Mouse (Mus musculus): ENCODE results near the gene Cyp2d22. TPM values are rescaled to one million over a fixed set of nuclear protein-coding genes. Genes with fewer than 3 reads are reported as not detected.
A peak's percentile ranks its signal among the peaks of the same experiment; 100 is the strongest.
"Not testable (repeated sequence)": the region's sequence is repeated elsewhere in the genome, so short reads cannot be mapped to it uniquely, and the experiment has no call there.

The Cyp2d22 gene
- polyA plus RNA-seq, 1 experiment from 2014 or later = 14.9 TPM

DNA sequence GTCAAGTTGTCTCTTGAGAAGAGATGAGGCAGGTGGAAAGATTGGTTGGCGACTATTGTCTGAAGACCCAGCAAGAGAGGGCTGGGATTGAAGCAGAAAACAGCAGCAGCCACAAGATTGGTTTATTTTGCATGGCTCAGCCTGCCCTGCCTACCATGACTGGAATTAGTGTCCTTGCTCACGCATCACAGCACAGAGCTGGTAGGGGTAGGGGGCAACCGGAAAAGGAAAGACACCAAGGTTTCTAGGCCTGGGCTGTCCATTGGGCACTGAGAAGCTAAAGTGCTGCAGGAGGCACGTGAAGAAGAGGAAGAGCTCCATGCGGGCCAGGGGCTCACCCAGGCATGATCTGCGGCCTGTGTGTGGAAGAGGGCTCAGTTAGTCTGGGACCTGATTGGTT, 22.7 kb upstream of the Cyp2d22 start:
- 85% methylated on average over 6 of the region's 6 CpGs for WGBS
- Histone ChIP-seq H3K4me1 (ENCODE audit: control insufficient read depth, insufficient read depth, low read length) (no peaks in the 10 kb centered on the region), H3K27me3 (replicated peaks; ENCODE audit: control insufficient read depth, insufficient read depth, low read length) (no peaks in the 10 kb centered on the region), H3K4me2 (ENCODE audit: low read depth, low read length) (no peak overlapping the region), H3K9me3 (ENCODE audit: control insufficient read depth, low read length) (no peaks in the 10 kb centered on the region), H3K4me3 (ENCODE audit: low read length) (no peak overlapping the region), H3K9ac (ENCODE audit: low read depth, low read length) (no peak overlapping the region), H3K36me3 (ENCODE audit: control insufficient read depth, insufficient read depth, low read length) (no peaks in the 10 kb centered on the region), H3K27ac (ENCODE audit: low read length) (no peak overlapping the region)
- no peak for ATAC-seq

DNA sequence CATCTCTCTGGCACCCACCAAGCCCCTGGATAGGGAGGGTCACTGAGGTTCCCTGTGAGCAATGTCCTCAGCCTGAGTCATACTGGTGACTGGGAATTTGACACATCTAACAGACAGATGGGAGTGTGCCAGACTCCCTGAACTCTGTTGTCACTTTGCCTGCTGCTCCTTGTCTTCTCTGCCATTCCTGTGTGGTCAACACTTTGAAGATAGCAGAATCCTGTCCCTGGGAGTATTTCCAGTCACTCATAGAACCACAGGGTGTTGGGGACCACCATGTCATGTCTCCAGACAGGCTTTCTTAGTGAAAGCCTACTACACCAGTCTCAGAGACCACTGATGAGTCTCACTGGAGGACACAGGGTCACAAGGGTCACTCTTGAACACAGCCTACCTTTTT, 22.0 kb upstream of the Cyp2d22 start:
- no peaks in the 10 kb centered on the region for H3K4me1 ChIP-seq (ENCODE audit: control insufficient read depth, insufficient read depth, low read length)
- ATAC-seq = no peak
- no peak overlapping the region for H3K9ac ChIP-seq (ENCODE audit: low read depth, low read length)

DNA sequence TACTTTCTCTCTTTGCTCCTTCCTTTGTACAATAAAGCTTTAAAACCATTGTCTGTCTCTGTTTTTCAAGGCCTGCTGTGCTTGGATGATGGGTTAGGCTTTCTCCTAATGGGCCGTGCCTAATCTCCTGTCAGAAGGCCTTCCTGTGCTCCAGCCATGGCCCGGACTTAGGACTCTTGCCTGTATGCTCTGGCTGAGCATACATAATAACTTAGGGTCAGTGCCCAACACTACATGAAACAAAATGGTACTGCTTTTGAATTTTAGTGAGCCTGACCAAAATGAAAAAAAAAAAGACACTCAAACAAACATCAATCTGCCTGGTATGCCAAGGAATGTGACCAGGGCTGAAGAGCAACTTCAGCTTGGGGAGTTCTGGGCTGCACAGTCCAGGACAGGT, 21.5 kb upstream of the Cyp2d22 start:
- Histone ChIP-seq H3K4me1 (ENCODE audit: control insufficient read depth, insufficient read depth, low read length) (no peaks in the 10 kb centered on the region), H3K9ac (ENCODE audit: low read depth, low read length) (no peak overlapping the region), H3K27me3 (replicated peaks; ENCODE audit: control insufficient read depth, insufficient read depth, low read length) (no peaks in the 10 kb centered on the region), H3K4me3 (ENCODE audit: low read length) (no peak overlapping the region), H3K4me2 (ENCODE audit: low read depth, low read length) (no peak overlapping the region), H3K9me3 (ENCODE audit: control insufficient read depth, low read length) (no peaks in the 10 kb centered on the region), H3K36me3 (ENCODE audit: control insufficient read depth, insufficient read depth, low read length) (no peaks in the 10 kb centered on the region), H3K27ac (ENCODE audit: low read length) (no peak overlapping the region)
- 67% methylated on average over 2 of the region's 2 CpGs for WGBS
- ATAC-seq = no peak

More for the DNA sequence above, 22.0 kb upstream of the Cyp2d22 start:
- H3K27ac ChIP-seq (ENCODE audit: low read length) = no peak overlapping the region
- H3K4me2 ChIP-seq (ENCODE audit: low read depth, low read length) = no peak overlapping the region
- no peaks in the 10 kb centered on the region for H3K36me3 ChIP-seq (ENCODE audit: control insufficient read depth, insufficient read depth, low read length)
- H3K9me3 ChIP-seq (ENCODE audit: control insufficient read depth, low read length) = no peaks in the 10 kb centered on the region
- no peak overlapping the region for H3K4me3 ChIP-seq (ENCODE audit: low read length)
- H3K27me3 ChIP-seq (replicated peaks; ENCODE audit: control insufficient read depth, insufficient read depth, low read length) = no peaks in the 10 kb centered on the region

DNA sequence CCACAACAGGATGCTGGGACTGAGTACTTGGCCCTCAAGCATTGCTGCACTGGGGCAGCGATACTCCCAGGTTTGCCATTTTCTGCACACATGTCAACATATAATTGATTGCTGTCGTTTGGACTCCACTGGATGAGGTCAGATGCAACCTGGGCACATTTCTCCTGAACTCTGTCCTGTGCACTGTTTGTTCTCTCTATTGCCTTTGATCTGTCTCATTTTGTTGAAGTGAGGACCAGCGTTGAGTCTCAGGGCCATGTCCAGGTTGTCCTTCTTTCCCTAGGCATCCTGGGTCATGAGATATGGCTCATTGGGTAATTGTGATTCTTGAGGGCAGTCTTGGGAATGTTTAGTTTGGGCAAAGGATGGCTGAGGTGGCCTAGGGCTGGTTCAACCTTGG, 15.9 kb upstream of the Cyp2d22 start:
- not testable (repeated sequence) for H3K27me3 ChIP-seq (replicated peaks; ENCODE audit: control insufficient read depth, insufficient read depth, low read length); H3K4me1 ChIP-seq (ENCODE audit: control insufficient read depth, insufficient read depth, low read length); H3K9ac ChIP-seq (ENCODE audit: low read depth, low read length); H3K27ac ChIP-seq (ENCODE audit: low read length); H3K4me2 ChIP-seq (ENCODE audit: low read depth, low read length); H3K4me3 ChIP-seq (ENCODE audit: low read length); H3K36me3 ChIP-seq (ENCODE audit: control insufficient read depth, insufficient read depth, low read length); ATAC-seq; H3K9me3 ChIP-seq (ENCODE audit: control insufficient read depth, low read length)
- WGBS = 68% methylated on average over 3 of the region's 3 CpGs

DNA sequence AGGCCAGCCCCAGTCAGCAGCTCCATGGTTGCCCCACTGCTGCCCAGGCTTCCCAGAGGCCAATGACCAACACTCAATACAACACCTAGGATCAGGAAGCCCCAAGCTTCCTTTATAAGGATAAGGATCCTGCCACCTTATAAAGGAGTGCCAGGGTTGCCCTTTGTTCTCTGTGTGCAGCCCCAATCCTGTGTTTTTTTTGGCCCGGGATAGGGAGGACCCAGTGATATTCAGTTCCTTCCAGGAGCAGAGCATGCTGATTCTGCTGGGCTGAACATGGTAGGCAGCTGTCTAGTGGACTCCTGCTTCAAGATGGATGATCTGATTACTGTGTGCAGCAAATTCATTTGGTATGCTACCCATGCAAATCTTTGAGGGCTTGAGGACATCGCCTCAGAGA, 13.9 kb upstream of the Cyp2d22 start, which contains the start of gene Cyp2d11:
TSS of gene Cyp2d11 (minus strand) at position 101 of the 400 bp plus-strand sequence.
- H3K9me3 ChIP-seq (ENCODE audit: control insufficient read depth, low read length); H3K36me3 ChIP-seq (ENCODE audit: control insufficient read depth, insufficient read depth, low read length); ATAC-seq; H3K4me1 ChIP-seq (ENCODE audit: control insufficient read depth, insufficient read depth, low read length); H3K4me2 ChIP-seq (ENCODE audit: low read depth, low read length); H3K27me3 ChIP-seq (replicated peaks; ENCODE audit: control insufficient read depth, insufficient read depth, low read length); H3K4me3 ChIP-seq (ENCODE audit: low read length); H3K9ac ChIP-seq (ENCODE audit: low read depth, low read length); H3K27ac ChIP-seq (ENCODE audit: low read length): not testable (repeated sequence)
- WGBS = 84% methylated on average over 2 of the region's 2 CpGs

DNA sequence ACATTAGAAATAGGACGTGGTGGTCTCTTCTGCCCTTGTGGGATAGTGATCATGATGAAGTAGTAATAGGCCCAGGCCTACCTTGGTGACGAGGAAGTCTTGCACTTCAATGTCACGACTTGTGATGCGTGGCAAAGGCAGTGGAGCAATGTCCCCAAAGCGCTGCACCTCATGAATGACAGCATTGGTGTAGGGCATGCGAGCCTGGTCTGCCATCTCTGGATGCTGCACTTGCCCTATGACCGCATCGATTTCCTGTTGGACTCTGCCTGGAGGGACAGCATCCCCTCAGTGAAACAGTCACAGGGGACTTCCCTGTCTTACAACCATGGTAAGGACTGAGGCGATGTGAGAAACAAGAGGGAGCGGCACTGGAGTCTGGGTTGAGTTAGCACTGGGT, 9.9 kb upstream of the Cyp2d22 start:
- H3K27ac ChIP-seq (ENCODE audit: low read length); H3K4me3 ChIP-seq (ENCODE audit: low read length); H3K9me3 ChIP-seq (ENCODE audit: control insufficient read depth, low read length); ATAC-seq; H3K36me3 ChIP-seq (ENCODE audit: control insufficient read depth, insufficient read depth, low read length); H3K4me2 ChIP-seq (ENCODE audit: low read depth, low read length); H3K9ac ChIP-seq (ENCODE audit: low read depth, low read length); H3K4me1 ChIP-seq (ENCODE audit: control insufficient read depth, insufficient read depth, low read length); H3K27me3 ChIP-seq (replicated peaks; ENCODE audit: control insufficient read depth, insufficient read depth, low read length): not testable (repeated sequence)
- WGBS = 91% methylated on average over 10 of the region's 10 CpGs

DNA sequence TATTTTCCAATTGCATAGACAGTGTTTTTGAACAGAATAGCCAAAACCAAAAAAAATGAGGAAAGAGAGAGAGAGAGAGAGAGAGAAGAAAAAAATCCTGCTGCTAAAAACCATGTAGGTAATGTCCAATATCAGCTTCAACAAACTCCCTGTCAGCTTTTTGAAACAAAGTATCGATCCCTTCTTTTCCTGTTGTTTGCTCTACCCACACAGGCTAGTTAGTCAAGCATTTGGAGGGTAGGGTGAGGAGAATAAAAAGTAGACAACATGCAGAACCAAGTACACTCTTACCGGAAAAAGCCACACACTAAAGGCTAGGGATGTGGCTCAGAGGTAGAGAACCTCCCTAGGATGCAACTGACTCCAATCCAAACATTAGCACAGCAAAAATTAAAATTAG, 5.7 kb upstream of the Cyp2d22 start:
- no peak for ATAC-seq
- 86% methylated on average over 2 of the region's 2 CpGs for WGBS

DNA sequence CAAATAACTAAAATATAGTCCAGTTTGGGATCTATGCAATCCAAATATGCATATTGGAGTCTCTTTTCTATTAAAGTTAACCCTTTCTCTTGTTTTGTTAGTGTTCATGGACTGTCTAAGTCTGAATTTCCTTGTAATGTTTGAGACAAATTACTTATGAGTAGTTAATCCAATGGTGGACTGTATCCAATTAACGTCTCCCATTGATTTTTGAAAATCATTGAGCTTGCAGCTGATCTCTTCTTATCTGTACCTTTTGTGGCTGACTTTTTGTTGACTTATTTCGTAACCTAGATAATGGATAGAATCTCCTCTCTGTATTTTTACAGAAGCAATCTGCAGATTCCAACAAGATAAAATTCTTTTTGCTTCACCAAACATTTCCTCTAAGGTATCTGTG, 2.4 kb upstream of the Cyp2d22 start:
- H3K27me3 ChIP-seq (replicated peaks; ENCODE audit: control insufficient read depth, insufficient read depth, low read length) = no peaks in the 10 kb centered on the region; the same call in 1 of the 2 replicates
- H3K36me3 ChIP-seq (ENCODE audit: control insufficient read depth, insufficient read depth, low read length) = no peaks in the 10 kb centered on the region
- no peak for ATAC-seq
- H3K4me3 ChIP-seq (ENCODE audit: low read length) = no peak overlapping the region
- no peak overlapping the region for H3K27ac ChIP-seq (ENCODE audit: low read length)
- H3K4me1 ChIP-seq (ENCODE audit: control insufficient read depth, insufficient read depth, low read length) = peaks cover 23% of the 10 kb centered on the region
- WGBS = 82% methylated on average over 2 of the region's 2 CpGs
- H3K9me3 ChIP-seq (ENCODE audit: control insufficient read depth, low read length) = no peaks in the 10 kb centered on the region
- no peak overlapping the region for H3K4me2 ChIP-seq (ENCODE audit: low read depth, low read length)
- no peak overlapping the region for H3K9ac ChIP-seq (ENCODE audit: low read depth, low read length)

More for the DNA sequence above, 5.7 kb upstream of the Cyp2d22 start:
- peaks cover 2% of the 10 kb centered on the region; the same call in 1 of the 2 replicates for H3K4me1 ChIP-seq (ENCODE audit: control insufficient read depth, insufficient read depth, low read length)
- H3K9me3 ChIP-seq (ENCODE audit: control insufficient read depth, low read length) = no peaks in the 10 kb centered on the region
- no peak overlapping the region for H3K4me3 ChIP-seq (ENCODE audit: low read length)
- no peak overlapping the region for H3K4me2 ChIP-seq (ENCODE audit: low read depth, low read length)
- H3K36me3 ChIP-seq (ENCODE audit: control insufficient read depth, insufficient read depth, low read length) = no peaks in the 10 kb centered on the region
- H3K9ac ChIP-seq (ENCODE audit: low read depth, low read length) = no peak overlapping the region
- H3K27me3 ChIP-seq (replicated peaks; ENCODE audit: control insufficient read depth, insufficient read depth, low read length) = no peaks in the 10 kb centered on the region
- no peak overlapping the region for H3K27ac ChIP-seq (ENCODE audit: low read length)

DNA sequence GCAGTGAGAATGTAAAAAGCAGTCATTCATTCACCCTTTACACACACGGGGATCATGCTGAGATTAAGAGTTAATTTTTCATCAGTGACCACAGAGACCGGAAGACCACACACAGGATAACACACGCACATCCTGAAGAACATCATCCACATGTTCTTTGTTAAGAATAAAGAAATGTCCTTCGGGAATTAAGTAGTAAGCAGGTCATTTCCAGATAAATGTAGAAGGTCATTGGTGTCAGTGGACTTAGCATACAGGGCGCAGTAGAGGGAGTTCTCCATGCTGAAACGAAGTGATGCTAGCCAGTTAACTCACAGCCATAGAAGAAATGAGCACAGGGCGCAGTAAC, 628 bp upstream of the Cyp2d22 start:
- H3K27me3 ChIP-seq (replicated peaks; ENCODE audit: control insufficient read depth, insufficient read depth, low read length) = no peaks in the 10 kb centered on the region; the same call in 1 of the 2 replicates
- no peaks in the 10 kb centered on the region for H3K9me3 ChIP-seq (ENCODE audit: control insufficient read depth, low read length)
- ATAC-seq = no peak
- peak overlapping the region; percentile 62 for H3K4me3 ChIP-seq (ENCODE audit: low read length)
- H3K27ac ChIP-seq (ENCODE audit: low read length) = peak overlapping the region; percentile 57
- H3K4me1 ChIP-seq (ENCODE audit: control insufficient read depth, insufficient read depth, low read length) = peaks cover 27% of the 10 kb centered on the region
- WGBS = 33% methylated on average over 7 of the region's 7 CpGs
- peak overlapping the region; percentile 52 for H3K4me2 ChIP-seq (ENCODE audit: low read depth, low read length)
- no peaks in the 10 kb centered on the region for H3K36me3 ChIP-seq (ENCODE audit: control insufficient read depth, insufficient read depth, low read length)
- H3K9ac ChIP-seq (ENCODE audit: low read depth, low read length) = peak overlapping the region; percentile 55; the same call in 1 of the 2 replicates

DNA sequence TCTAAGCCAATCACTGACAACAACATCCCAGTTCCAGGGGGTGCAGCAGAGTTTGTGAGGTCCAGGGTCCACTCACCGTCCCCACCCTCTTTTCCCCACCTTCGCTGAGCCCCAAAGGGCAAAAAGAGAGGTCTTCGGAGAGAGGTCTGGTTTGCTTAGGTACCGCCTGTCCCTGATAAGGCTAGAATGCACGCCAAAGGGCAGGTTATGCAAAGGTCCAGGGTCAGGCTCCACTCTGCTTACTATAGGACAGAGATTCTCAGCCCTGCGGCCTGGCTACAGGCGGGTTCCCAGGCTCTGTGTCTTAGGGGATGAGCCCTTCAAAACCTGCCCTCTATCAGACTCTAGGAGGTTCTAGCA, 569 bp downstream of the Cyp2d22 start:
- Histone ChIP-seq H3K4me3 (ENCODE audit: low read length) (peak overlapping the region; percentile 62), H3K27me3 (replicated peaks; ENCODE audit: control insufficient read depth, insufficient read depth, low read length) (no peaks in the 10 kb centered on the region; the same call in 1 of the 2 replicates), H3K36me3 (ENCODE audit: control insufficient read depth, insufficient read depth, low read length) (no peaks in the 10 kb centered on the region), H3K4me2 (ENCODE audit: low read depth, low read length) (peak overlapping the region; percentile 60), H3K4me1 (ENCODE audit: control insufficient read depth, insufficient read depth, low read length) (peaks cover 27% of the 10 kb centered on the region), H3K9me3 (ENCODE audit: control insufficient read depth, low read length) (no peaks in the 10 kb centered on the region), H3K9ac (ENCODE audit: low read depth, low read length) (peak overlapping the region; percentile 70), H3K27ac (ENCODE audit: low read length) (peak overlapping the region; percentile 83)
- peak; percentile 84 for ATAC-seq
- 18% methylated on average over 7 of the region's 7 CpGs for WGBS

Measured in intestine, embryonic 16.5 days (tissue).